Mouse (Mus musculus) intestine, embryonic 16.5 days (tissue): ENCODE results near the gene Lipa. TPM values are rescaled to one million over a fixed set of nuclear protein-coding genes. Genes with fewer than 3 reads are reported as not detected.

Source experiments
- ATAC-seq: fragments of 200-750 bp; cut with Nextera tagmentation; 2 replicates; pipeline ENCODE4 v1.8.0; 2017; ENCODE audit warnings: moderate TSS enrichment, moderate library complexity
- H3K27ac ChIP-seq: fragments of 300-500 bp; sonication (generic); 2 replicates; pipeline ENCODE4 v1.5.1; 2014; ENCODE audit warnings: mild to moderate bottlenecking, low read length
- H3K27me3 ChIP-seq: fragments of 300-500 bp; sonication (generic); replicated peaks from 2 replicates; pipeline ENCODE4 v1.6.1; 2014; ENCODE audit warnings: low read length, control low read depth, mixed read lengths; ENCODE audit not compliant: control insufficient read depth, insufficient read depth
- H3K36me3 ChIP-seq: fragments of 300-500 bp; sonication (generic); 2 replicates; pipeline ENCODE4 v1.6.1; 2014; ENCODE audit warnings: low read length, control low read depth; ENCODE audit not compliant: control insufficient read depth, insufficient read depth
- H3K4me1 ChIP-seq: fragments of 300-500 bp; sonication (generic); 2 replicates; pipeline ENCODE4 v1.6.1; 2014; ENCODE audit warnings: low read length, control low read depth, mixed read lengths; ENCODE audit not compliant: control insufficient read depth, insufficient read depth
- H3K4me2 ChIP-seq: fragments of 300-500 bp; sonication (generic); 2 replicates; pipeline ENCODE4 v1.6.1; 2014; ENCODE audit warnings: low read depth, low read length, control low read depth
- H3K4me3 ChIP-seq: fragments of 300-500 bp; sonication (generic); 2 replicates; pipeline ENCODE4 v1.5.1; 2014; ENCODE audit warnings: mild to moderate bottlenecking, low read length
- H3K9ac ChIP-seq: fragments of 300-500 bp; sonication (generic); 2 replicates; pipeline ENCODE4 v1.6.1; 2014; ENCODE audit warnings: low read depth, low read length
- H3K9me3 ChIP-seq: fragments of 300-500 bp; sonication (generic); 2 replicates; pipeline ENCODE4 v1.6.1; 2016; ENCODE audit warnings: low read length, control low read depth; ENCODE audit not compliant: control insufficient read depth
- WGBS: fragments of 180-500 bp; shearing (Covaris S2); extraction: QIAGEN DNeasy Blood & Tissue Kit; methylation state at CpG from one replicate; pipeline ENCODE4 v1.1.7; 2014; 5-methylcytosine and 5-hydroxymethylcytosine counted together
- polyA plus RNA-seq: library from polyadenylated mRNA; unstranded; fragments of >200 nt; fragmentation: Nextera tagmentation; extraction: Ambion mirVana; gene quantifications from 2 replicates; pipeline ENCODE4 v1.2.1, GENCODE M21; 2015

Lipa gene
- 39.9 and 42.2 TPM in 2 replicates for polyA plus RNA-seq

DNA sequence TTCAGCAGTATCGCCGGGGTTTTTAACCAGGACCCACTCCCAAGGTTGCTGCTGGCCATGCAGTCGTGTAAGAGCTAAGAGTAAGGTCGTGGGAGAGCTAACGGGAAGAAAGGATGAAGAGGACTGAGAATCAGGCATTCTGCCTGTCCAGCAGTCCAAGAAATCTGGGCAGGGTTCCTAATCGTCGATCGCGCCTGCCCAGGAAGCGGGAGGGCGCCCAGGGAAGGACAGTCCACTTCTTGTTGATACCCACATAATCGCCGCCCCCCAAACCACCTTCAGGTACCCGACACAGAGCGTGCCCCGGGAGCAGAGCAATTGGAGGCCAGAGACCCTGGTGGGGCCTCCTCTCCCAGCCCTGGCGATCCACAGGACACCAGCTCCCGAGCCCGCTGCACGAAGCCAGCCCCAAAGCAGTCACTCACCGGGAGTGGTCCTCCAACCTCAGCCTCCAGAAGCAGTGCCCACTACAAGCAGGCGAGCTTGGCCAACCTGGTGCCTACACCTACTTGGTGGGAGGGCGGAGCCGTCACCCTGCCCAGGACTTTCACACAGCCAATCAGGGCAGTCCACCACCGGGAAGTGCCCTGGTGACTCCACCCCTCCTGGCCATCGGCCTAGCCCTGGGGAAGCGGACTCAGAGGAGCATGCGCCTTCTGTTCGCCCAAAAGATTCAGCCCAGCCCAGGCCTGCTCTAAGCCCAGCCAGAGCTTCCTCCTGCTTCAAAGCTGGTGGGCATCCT, at the start of gene Lipa:
Gene Lipa (minus strand): TSS at position 534 of the 742 bp plus-strand sequence.
- peaks cover 6% of the 10 kb centered on the region; the same call in 1 of the 2 replicates for H3K4me1 ChIP-seq
- peak within 1 kb of the TSS; percentile 84 for H3K4me2 ChIP-seq
- H3K4me3 ChIP-seq = peak within 1 kb of the TSS; percentile 84
- no peaks in the 10 kb centered on the region for H3K36me3 ChIP-seq
- H3K9ac ChIP-seq = peak within 1 kb of the TSS; percentile 87
- no peaks in the 10 kb centered on the region for H3K27me3 ChIP-seq
- ATAC-seq = peak; percentile 100
- WGBS = under 1% methylated on average over 29 of the region's 29 CpGs
- peak within 1 kb of the TSS; percentile 73 for H3K27ac ChIP-seq
- no peaks in the 10 kb centered on the region for H3K9me3 ChIP-seq

DNA sequence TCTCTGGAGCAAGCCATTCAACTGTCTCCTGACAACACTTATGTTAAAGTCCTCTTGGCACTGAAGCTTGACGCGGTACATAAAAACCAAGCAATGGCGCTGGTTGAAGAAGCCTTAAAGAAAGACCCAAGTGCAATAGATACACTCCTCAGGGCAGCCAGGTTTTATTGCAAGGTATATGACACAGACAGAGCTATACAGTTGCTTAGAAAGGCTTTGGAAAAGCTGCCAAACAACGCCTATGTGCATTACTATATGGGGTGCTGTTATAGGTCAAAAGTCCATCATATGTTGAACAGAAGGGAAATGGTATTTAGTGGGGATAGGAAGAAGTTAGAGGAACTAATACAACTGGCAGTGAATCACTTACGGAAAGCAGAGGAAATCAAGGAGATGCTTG, 46.4 kb upstream of the Lipa start:
- ATAC-seq = 0 out of 2 replicates have a peak, but pooled peaks have one; percentile 63
- Histone ChIP-seq H3K36me3 (no peaks in the 10 kb centered on the region; the same call in 1 of the 2 replicates), H3K27ac (no peak overlapping the region), H3K4me2 (no peak overlapping the region), H3K27me3 (no peaks in the 10 kb centered on the region), H3K4me3 (no peak overlapping the region), H3K9me3 (no peaks in the 10 kb centered on the region), H3K4me1 (0 out of 2 replicates have a peak, but pooled peaks cover 5% of the 10 kb centered on the region), H3K9ac (no peak overlapping the region)
- 82% methylated on average over 5 of the region's 5 CpGs for WGBS

DNA sequence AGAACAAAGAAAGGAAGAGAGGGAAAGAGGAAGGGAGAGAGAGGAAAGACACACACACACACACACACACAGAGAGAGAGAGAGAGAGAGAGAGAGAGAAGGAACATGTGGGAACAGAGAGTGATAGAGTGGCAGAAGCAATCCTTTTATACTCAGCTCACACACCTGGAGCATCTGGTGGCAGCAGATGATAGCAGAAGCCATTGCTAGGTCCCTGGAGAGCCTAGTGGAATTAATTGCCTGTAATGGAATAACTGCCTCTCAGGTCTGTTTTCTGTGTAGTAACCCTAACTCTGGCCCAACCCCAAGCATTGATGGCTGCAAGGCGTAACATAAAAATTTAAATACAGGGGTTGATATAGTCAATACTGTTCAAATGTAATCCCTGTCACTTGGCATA, 43.8 kb upstream of the Lipa start:
- Histone ChIP-seq H3K4me3 (no peak overlapping the region), H3K9me3 (no peaks in the 10 kb centered on the region), H3K4me1 (0 out of 2 replicates have a peak, but pooled peaks cover 5% of the 10 kb centered on the region), H3K27me3 (no peaks in the 10 kb centered on the region), H3K27ac (no peak overlapping the region), H3K9ac (no peak overlapping the region), H3K36me3 (no peaks in the 10 kb centered on the region; the same call in 1 of the 2 replicates), H3K4me2 (no peak overlapping the region)
- no peak for ATAC-seq
- WGBS = 100% methylated on average over 1 of the region's 1 CpGs

DNA sequence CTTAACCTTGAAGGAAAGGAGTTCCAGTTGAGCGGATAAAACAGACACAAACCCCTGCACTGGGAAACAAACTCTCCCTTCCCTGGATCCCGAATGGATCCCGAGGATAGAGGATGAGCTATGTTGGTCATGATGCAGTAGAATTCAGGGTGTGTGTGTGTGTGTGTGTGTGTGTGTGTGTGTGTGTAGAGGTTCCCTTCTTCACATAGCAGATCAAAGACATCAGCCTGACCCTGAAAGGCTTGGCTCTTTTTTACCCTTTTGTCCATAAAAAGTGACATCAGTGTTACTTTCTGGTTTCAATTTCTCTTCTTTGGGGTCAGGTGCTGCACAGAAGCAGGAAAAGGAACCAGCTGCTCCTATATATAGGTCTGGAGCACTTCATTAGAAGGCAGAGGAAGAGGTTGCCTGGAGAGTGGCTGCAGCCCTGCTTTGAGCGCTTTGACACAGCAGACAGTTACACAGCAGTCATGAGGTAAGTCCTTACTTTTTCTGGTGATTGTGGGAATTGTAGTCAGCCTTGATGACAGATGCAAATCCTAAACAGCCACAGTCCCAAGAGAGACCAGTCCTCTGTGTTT, 42.7 kb upstream of the Lipa start:
- Histone ChIP-seq H3K27ac (no peak overlapping the region), H3K9me3 (no peaks in the 10 kb centered on the region), H3K27me3 (no peaks in the 10 kb centered on the region), H3K4me1 (0 out of 2 replicates have a peak, but pooled peaks cover 5% of the 10 kb centered on the region), H3K36me3 (no peaks in the 10 kb centered on the region; the same call in 1 of the 2 replicates), H3K9ac (no peak overlapping the region), H3K4me3 (no peak overlapping the region), H3K4me2 (no peak overlapping the region)
- WGBS = 63% methylated on average over 4 of the region's 4 CpGs
- no peak for ATAC-seq

DNA sequence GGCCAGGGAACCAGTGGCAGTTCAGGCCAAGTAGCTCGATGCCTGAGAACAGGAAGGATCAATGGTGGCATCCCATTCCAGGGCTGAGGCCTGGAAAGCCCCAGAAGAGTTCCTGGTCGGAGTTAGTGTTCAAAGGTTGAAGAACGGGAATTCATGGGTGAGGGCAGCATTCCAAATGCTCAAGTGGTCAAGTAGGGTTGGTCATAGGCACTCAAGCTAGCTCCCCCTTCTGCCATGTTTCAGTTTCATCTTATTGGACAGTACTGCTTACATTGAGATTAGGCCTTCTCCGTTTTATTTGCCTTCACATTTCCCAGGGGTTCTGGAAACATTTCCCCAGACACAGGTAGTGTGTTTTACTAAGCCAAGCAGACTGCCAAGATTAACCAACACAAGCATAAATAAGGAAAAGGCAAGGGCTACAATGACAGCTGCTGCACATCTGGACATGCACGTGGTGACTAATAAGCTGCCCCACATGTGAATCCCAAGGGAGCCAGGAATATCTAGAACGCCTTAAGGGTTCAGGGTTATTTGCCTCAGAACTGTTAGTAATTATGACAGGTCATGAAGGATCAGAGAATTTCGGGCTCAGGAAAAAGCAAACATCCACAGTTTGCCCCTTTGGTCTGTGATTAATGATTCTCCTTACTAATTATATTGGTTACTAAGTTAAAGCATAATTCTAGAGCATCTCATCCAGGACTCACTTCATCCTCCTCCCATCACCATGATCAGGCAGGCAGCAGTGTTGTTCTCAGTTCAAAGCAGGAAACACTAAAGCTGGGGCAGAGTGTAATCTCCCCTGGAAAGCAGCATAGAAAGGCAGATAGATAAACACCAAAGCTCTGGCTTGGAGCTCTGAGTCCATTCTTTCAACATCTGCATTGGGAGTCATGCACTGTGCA, 42.0 kb upstream of the Lipa start:
- H3K4me3 ChIP-seq = no peak overlapping the region
- WGBS = 51% methylated on average over 7 of the region's 7 CpGs
- H3K4me1 ChIP-seq = 0 out of 2 replicates have a peak, but pooled peaks cover 5% of the 10 kb centered on the region
- no peaks in the 10 kb centered on the region for H3K9me3 ChIP-seq
- H3K27me3 ChIP-seq = no peaks in the 10 kb centered on the region
- no peak for ATAC-seq
- H3K36me3 ChIP-seq = no peaks in the 10 kb centered on the region; the same call in 1 of the 2 replicates
- no peak overlapping the region for H3K27ac ChIP-seq
- no peak overlapping the region for H3K4me2 ChIP-seq
- no peak overlapping the region for H3K9ac ChIP-seq

DNA sequence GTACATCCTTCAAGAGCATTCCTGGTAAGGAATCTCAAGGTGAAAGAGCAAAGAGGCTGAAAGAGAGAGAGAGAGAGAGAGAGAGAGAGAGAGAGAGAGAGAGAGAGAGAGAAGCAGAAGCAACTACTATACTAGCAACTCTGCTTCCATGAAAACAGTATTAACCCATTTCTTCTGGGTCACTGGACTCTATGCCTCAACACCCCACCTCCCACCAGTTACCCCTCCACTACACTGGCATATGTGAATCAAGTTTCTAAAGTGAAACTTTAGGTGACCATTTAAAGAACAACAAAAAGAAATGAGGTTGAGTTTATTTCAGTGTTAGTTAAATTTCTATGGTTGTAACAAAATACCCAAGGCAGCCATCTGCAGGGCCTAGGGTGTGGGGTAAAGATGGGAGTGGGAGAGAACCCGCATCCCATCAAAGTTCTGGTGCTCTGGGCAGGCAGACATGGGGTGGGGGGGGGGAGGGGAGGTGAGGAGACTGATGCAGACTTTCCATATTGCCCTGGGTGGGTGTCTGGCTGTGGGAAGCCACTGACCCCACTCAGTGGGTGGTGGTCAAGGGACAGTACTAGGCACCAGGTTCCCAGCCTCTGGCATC, 39.0 kb upstream of the Lipa start:
- Histone ChIP-seq H3K36me3 (no peaks in the 10 kb centered on the region), H3K4me3 (no peak overlapping the region), H3K27ac (no peak overlapping the region), H3K9me3 (no peaks in the 10 kb centered on the region), H3K4me2 (no peak overlapping the region), H3K9ac (no peak overlapping the region), H3K4me1 (0 out of 2 replicates have a peak, but pooled peaks cover 5% of the 10 kb centered on the region), H3K27me3 (no peaks in the 10 kb centered on the region)
- no peak for ATAC-seq
- 96% methylated on average over 1 of the region's 1 CpGs for WGBS

DNA sequence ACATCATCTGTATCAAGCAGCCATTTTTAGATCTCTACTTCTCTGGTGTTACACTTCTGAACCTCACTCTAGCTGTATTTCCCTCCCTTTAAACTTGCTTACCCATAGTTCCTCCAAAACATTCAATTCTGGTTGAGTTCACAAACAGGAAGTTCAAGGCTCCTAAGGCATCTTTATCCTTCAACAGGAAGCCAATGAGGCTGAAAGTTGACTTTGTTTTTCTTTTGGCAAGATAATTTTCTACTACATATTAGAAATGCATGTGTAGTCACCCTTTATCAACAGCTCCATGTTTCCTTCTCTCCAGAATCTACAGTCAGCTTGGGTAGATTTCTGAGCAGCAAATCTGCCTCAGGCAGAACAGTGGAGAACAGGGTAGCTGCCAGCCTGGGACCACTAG, 35.3 kb upstream of the Lipa start:
- Histone ChIP-seq H3K27me3 (no peaks in the 10 kb centered on the region), H3K4me1 (no peaks in the 10 kb centered on the region), H3K27ac (no peak overlapping the region), H3K4me2 (no peak overlapping the region), H3K9me3 (no peaks in the 10 kb centered on the region), H3K4me3 (no peak overlapping the region), H3K36me3 (no peaks in the 10 kb centered on the region), H3K9ac (no peak overlapping the region)
- no peak for ATAC-seq

DNA sequence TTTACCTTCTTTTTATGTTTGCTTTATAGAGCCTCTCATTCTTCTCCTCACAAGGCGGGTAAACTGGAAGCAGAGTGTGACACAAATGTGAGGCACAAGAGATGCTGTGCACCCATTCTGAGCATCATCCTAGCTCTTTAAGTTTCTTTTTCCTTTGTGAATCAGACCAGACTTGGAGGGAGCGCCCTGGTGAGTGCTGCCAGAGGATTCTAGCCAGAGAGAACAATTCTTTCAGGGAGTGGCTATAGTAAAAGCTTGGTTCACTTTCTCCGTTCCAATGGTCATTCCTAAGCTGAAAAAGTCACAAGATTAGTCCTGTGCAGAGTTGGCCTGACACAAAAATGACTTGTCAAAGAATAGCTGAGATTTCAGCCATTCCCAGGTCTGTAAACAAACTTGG, 29.3 kb upstream of the Lipa start:
- Histone ChIP-seq H3K27me3 (no peaks in the 10 kb centered on the region), H3K36me3 (no peaks in the 10 kb centered on the region), H3K4me1 (peaks cover 22% of the 10 kb centered on the region), H3K27ac (no peak overlapping the region), H3K9me3 (no peaks in the 10 kb centered on the region), H3K4me2 (no peak overlapping the region), H3K4me3 (no peak overlapping the region), H3K9ac (no peak overlapping the region)
- ATAC-seq = no peak
- WGBS = 52% methylated on average over 3 of the region's 3 CpGs

DNA sequence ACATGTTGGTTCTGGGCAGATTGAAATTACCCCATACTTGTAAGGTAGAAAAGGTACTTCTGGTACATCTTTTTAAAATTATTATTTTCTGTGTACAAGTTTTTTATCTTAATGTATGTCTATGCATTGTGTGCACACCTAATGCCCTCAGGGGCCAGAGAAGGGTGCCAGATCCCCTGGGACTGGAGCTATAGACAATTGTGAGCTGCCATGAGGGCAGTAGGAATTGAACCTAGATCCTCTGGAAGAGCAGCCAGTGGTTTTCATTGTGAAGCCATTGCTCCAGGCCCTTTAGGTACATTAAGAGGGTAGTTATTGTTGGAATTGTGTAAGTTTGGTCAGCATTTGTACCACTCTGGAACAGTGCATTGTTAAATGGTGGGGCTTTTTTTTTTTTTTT, 26.8 kb upstream of the Lipa start:
- Histone ChIP-seq H3K27me3 (no peaks in the 10 kb centered on the region), H3K4me1 (peaks cover 24% of the 10 kb centered on the region), H3K36me3 (no peaks in the 10 kb centered on the region), H3K4me2 (no peak overlapping the region), H3K4me3 (no peak overlapping the region), H3K9ac (no peak overlapping the region), H3K9me3 (no peaks in the 10 kb centered on the region), H3K27ac (no peak overlapping the region; the same call in 1 of the 2 replicates)
- ATAC-seq = no peak
